Mouse (Mus musculus): ENCODE data around the gene Ube2j2. TPM values are rescaled to one million over a fixed set of nuclear protein-coding genes. Genes with fewer than 3 reads are reported as not detected.

Gene Ube2j2
- polyA plus RNA-seq, 1 experiment from 2014 or later, result 99.7 TPM

DNA sequence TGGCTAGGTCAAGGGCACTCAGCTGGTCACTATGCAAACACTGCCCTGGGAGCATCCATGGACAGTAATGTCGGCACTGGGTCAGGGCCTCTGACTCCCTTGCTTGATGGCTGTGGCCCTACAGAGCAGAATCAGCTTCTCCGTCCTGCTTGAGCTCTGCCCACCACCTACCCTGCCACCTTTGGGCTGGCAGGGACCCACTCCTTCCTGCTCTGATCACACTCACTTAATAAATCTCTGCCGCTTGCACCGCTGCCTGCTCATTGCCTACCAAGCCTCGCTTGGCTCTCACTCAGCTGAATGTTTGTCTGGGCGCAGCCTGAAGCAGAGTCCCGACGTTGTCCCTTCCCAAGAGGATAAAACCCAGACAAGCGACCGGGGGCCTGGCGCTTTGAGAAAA, 36.6 kb upstream of the Ube2j2 start:
- no peak for ATAC-seq (ENCODE audit: insufficient number of reproducible peaks, low FRiP score, low TSS enrichment, low read depth)
- Histone ChIP-seq H3K9me3 (no peaks in the 10 kb centered on the region), H3K4me2 (no peak overlapping the region), H3K4me3 (no peak overlapping the region), H3K36me3 (peaks cover 49% of the 10 kb centered on the region), H3K27me3 (no peaks in the 10 kb centered on the region), H3K9ac (no peak overlapping the region), H3K27ac (no peak overlapping the region), H3K4me1 (no peaks in the 10 kb centered on the region)
- 78% methylated on average over 11 of the region's 11 CpGs for WGBS

DNA sequence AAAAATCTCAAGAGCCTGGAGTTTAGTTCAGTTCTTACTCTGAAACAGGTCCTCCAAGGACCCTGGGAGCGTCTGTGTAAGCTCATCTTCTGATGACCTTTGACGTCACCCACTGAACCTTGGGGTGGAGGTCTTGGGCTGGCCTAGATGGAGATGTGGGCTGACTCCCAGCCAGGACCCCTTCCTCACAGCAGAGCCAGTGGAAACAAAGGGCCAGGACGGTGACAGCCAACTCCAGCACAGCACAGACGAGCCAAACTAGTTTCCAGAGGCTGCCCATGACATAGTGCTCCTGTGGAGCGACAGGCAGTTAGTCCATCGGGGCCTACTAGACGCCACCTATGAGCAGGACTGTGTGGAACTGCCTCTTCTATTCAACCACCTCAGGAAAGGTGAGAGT, 35.4 kb upstream of the Ube2j2 start:
- WGBS, result 71% methylated on average over 7 of the region's 7 CpGs
- ATAC-seq (ENCODE audit: insufficient number of reproducible peaks, low FRiP score, low TSS enrichment, low read depth), result no peak
- H3K27ac ChIP-seq, result no peak overlapping the region
- peaks cover 36% of the 10 kb centered on the region for H3K36me3 ChIP-seq
- H3K4me3 ChIP-seq, result no peak overlapping the region
- no peaks in the 10 kb centered on the region for H3K9me3 ChIP-seq
- no peak overlapping the region for H3K4me2 ChIP-seq
- no peak overlapping the region for H3K9ac ChIP-seq
- H3K27me3 ChIP-seq, result no peaks in the 10 kb centered on the region
- no peaks in the 10 kb centered on the region for H3K4me1 ChIP-seq

DNA sequence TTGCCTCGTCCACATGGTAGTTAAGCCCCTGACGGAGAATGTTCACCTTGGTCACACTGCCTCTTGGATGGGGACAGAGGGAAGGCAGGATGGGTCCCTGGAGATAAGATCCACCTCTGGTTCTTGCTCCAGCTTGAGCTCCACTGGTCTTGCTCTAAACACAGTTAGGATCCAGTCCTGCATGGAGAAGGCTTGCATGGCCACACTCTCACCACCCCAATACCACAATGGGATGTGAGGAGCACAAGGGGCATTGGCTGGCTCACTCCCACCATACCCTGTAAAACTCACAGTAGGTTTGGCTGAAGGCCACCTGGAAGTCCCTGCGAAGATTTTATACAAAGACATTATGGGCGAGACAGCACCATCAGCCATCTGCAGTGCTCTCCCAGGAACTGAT, 34.9 kb upstream of the Ube2j2 start:
- no peak for ATAC-seq (ENCODE audit: insufficient number of reproducible peaks, low FRiP score, low TSS enrichment, low read depth)
- no peaks in the 10 kb centered on the region for H3K27me3 ChIP-seq
- 86% methylated on average over 4 of the region's 4 CpGs for WGBS
- no peaks in the 10 kb centered on the region for H3K9me3 ChIP-seq
- no peak overlapping the region for H3K27ac ChIP-seq
- no peak overlapping the region for H3K4me2 ChIP-seq
- H3K9ac ChIP-seq, result no peak overlapping the region
- H3K36me3 ChIP-seq, result peaks cover 32% of the 10 kb centered on the region
- H3K4me1 ChIP-seq, result no peaks in the 10 kb centered on the region
- no peak overlapping the region for H3K4me3 ChIP-seq

DNA sequence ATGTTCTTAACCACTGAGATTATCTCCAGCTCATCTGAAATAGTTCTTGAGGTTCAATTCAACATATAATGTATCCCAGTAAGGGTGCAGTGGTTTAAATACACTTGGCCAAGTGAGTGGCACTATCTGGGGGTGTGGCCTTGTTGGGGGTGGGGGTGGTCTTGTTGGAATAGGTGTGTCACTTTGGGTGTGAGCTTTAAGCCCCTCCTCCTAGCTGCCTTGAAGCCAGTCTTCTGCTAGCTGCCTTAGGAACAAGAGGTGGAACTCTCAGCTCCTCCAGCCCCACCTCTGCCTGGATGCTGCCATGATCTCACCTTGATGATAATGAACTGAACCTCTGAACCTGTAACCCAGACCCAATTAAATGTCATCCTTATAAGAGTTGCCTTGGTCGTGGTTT, 11.6 kb upstream of the Ube2j2 start:
- 58% methylated on average over 1 of the region's 1 CpGs for WGBS
- H3K9me3 ChIP-seq, result no peaks in the 10 kb centered on the region
- no peak overlapping the region for H3K9ac ChIP-seq
- no peaks in the 10 kb centered on the region for H3K4me1 ChIP-seq
- H3K27me3 ChIP-seq, result no peaks in the 10 kb centered on the region
- ATAC-seq (ENCODE audit: insufficient number of reproducible peaks, low FRiP score, low TSS enrichment, low read depth), result no peak
- H3K27ac ChIP-seq, result no peak overlapping the region
- no peaks in the 10 kb centered on the region for H3K36me3 ChIP-seq
- H3K4me3 ChIP-seq, result no peak overlapping the region
- no peak overlapping the region for H3K4me2 ChIP-seq

DNA sequence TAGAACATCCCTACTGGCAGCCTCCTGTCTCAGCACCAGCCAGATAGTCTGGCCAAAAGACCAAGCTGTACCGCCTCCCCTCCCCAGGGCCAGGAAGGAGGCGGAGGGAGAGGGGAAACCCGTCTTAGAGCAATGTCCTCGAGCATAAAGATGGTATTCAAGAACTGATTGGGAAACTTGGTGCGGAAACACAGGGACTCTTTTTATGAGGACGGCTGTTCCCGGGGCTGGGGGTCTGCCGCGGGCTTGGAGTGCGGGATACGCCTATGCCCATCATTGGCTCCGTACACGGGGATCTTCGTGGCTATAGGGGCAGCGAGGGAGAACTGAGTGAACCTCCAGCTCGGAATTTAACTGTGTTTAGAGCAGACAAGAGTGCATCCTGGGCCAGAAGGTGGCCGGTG, 580 bp upstream of the Ube2j2 start:
- Histone ChIP-seq H3K27me3 (no peaks in the 10 kb centered on the region), H3K4me1 (peaks cover 22% of the 10 kb centered on the region), H3K4me3 (peak overlapping the region; percentile 98), H3K4me2 (peak overlapping the region; percentile 90), H3K36me3 (peaks cover 14% of the 10 kb centered on the region), H3K9me3 (no peaks in the 10 kb centered on the region), H3K27ac (peak overlapping the region; percentile 93), H3K9ac (peak overlapping the region; percentile 91)
- WGBS, result under 1% methylated on average over 17 of the region's 17 CpGs
- ATAC-seq (ENCODE audit: insufficient number of reproducible peaks, low FRiP score, low TSS enrichment, low read depth), result 0 out of 2 replicates have a peak, but pooled peaks have one; percentile 15

DNA sequence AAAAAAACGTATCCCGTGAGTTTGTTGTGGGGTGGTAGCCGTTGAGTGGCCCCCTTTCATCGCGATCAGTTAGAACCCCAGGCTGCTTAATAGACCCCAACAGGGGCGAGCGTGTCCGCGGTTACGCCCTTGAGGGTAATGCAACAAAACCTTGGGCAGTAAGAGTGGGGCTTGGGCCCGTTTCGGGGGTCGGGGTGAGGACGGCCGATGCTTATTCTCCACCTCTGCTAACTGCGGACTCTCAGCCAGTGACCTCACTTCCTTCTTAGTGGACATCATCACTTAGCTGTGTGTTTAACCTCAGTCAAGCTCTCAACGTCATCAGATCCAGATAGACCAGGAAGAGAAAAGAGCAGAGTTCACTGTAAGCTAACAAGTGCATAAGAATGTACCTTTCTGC, 640 bp downstream of the Ube2j2 start:
- Histone ChIP-seq H3K27me3 (no peaks in the 10 kb centered on the region), H3K9me3 (no peaks in the 10 kb centered on the region), H3K9ac (peak overlapping the region; percentile 91), H3K27ac (peak overlapping the region; percentile 77; the same call in 1 of the 2 replicates), H3K4me3 (peak overlapping the region; percentile 98), H3K4me2 (peak overlapping the region; percentile 90), H3K4me1 (peaks cover 22% of the 10 kb centered on the region), H3K36me3 (peaks cover 25% of the 10 kb centered on the region)
- WGBS, result under 1% methylated on average over 17 of the region's 17 CpGs
- no peak for ATAC-seq (ENCODE audit: insufficient number of reproducible peaks, low FRiP score, low TSS enrichment, low read depth)

DNA sequence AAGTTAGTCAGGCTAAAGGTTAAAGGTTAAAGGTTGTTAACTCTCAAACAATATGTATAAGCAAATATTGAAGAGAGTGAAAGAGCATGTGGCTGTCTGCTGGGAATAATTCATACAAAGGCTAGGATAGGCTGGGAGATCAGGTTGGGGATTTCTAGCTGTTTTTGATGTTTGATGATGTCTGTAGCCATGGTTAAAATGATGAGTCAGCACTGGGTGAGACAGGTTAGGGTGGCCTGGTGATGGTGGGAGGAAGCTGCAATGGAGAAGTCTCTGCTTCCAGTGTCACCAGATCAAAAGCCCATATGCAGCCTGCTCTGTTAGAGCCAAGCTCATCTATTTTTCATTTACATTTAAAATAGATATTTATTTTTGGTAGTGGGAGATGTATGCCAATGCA, 3.5 kb downstream of the Ube2j2 start:
- Histone ChIP-seq H3K27ac (no peak overlapping the region), H3K9me3 (no peaks in the 10 kb centered on the region), H3K27me3 (no peaks in the 10 kb centered on the region), H3K9ac (no peak overlapping the region), H3K4me1 (peaks cover 22% of the 10 kb centered on the region), H3K36me3 (peaks cover 53% of the 10 kb centered on the region), H3K4me2 (no peak overlapping the region), H3K4me3 (no peak overlapping the region)
- no peak for ATAC-seq (ENCODE audit: insufficient number of reproducible peaks, low FRiP score, low TSS enrichment, low read depth)

DNA sequence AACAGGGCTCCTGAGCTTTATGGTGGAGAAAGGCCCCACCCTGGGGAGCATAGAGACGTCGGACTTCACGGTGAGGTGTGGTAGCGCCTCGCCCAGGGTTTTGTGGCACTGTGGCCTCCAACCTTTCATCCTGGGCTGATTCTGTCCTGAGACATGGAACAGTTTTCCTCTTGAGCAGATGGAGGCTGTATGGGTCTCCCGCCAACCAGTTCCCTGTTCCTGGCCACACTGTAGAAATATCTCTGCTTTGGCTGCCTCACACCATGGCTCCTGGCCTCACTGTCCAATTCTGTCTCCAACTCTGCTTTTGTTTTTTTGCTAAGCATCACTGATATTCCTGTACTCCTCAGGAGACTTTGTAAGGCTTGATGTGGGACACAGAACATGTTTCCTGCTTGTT, 11.9 kb downstream of the Ube2j2 start:
- WGBS, result 91% methylated on average over 6 of the region's 6 CpGs

DNA sequence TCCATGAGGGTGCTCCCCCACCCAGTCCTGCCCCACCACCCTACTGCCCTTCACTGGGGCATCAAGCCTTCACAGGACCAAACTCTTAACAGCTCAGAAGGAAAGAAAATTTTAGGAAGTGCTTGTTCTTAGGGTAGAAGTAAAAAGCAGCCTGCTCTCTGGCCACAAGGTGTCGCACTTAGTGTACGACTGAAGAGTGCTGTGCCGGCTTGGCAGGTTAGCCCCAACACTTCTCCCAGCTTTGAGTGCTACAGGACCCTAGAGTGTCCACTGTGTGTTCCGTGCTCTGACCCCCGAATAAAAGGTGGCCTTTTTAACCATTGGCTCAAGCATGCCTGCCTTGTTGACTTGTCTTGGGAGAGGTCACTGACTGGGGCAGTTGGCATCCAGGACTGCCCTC, 15.6 kb downstream of the Ube2j2 start:
- Histone ChIP-seq H3K4me1 (peaks cover 21% of the 10 kb centered on the region), H3K4me3 (no peak overlapping the region), H3K9ac (no peak overlapping the region), H3K27ac (no peak overlapping the region; the same call in 1 of the 2 replicates), H3K27me3 (no peaks in the 10 kb centered on the region), H3K9me3 (no peaks in the 10 kb centered on the region), H3K4me2 (no peak overlapping the region), H3K36me3 (peaks cover 38% of the 10 kb centered on the region)
- 7% methylated on average over 5 of the region's 5 CpGs for WGBS
- no peak; the same call in 1 of the 2 replicates for ATAC-seq (ENCODE audit: insufficient number of reproducible peaks, low FRiP score, low TSS enrichment, low read depth)

More for the DNA sequence above, 11.9 kb downstream of the Ube2j2 start:
- Histone ChIP-seq H3K4me1 (0 out of 2 replicates have a peak, but pooled peaks cover 2% of the 10 kb centered on the region), H3K36me3 (peaks cover 75% of the 10 kb centered on the region), H3K4me3 (no peak overlapping the region), H3K4me2 (no peak overlapping the region), H3K27ac (no peak overlapping the region), H3K27me3 (no peaks in the 10 kb centered on the region), H3K9me3 (no peaks in the 10 kb centered on the region), H3K9ac (no peak overlapping the region)
- ATAC-seq (ENCODE audit: insufficient number of reproducible peaks, low FRiP score, low TSS enrichment, low read depth), result no peak

DNA sequence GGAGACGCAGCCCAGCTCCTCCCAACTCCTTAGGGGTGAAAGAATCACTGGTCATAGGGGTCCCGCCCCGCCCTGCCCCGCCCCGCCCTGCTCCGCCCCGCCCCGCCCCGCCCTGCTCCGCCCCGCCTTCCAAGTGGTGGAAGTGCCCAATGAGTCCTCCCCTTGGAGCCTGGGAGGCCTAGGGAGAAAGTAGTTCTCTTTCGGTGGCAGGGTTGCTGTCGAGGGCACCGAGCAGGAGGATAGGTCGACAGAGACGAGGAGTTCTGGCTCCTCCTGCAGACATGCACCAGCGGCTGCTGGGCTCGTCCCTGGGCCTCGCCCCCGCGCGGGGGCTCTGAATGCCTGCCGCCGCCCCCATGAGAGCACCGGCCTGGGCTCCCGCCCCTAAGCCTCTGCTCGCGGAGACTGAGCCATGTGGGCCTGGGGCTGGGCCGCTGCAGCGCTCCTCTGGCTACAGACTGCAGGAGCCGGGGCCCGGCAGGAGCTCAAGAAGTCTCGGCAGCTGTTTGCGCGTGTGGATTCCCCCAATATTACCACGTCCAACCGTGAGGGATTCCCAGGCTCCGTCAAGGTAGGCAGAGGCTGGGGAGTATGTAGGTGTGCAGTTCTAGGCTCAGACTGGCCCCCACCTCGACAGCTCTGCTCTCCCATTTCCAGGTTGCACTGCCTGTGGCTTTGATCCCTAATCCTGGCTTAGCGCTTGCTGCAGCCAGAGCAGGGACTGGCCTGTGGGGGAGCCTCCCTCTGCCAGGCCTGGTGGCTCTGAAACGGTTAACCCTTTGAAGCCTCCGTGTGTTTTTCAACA, 18.7 kb downstream of the Ube2j2 start, which contains the start of gene C1qtnf12:
Gene C1qtnf12 (plus strand): TSS at position 152 of the 805 bp plus-strand sequence.
- no peaks in the 10 kb centered on the region for H3K9me3 ChIP-seq
- peak within 1 kb of the TSS; percentile 97 for H3K4me2 ChIP-seq
- H3K27ac ChIP-seq, result peak within 1 kb of the TSS; percentile 76
- H3K4me3 ChIP-seq, result peak within 1 kb of the TSS; percentile 62
- WGBS, result under 1% methylated on average over 42 of the region's 42 CpGs
- no peaks in the 10 kb centered on the region for H3K27me3 ChIP-seq
- ATAC-seq (ENCODE audit: insufficient number of reproducible peaks, low FRiP score, low TSS enrichment, low read depth), result peak; percentile 60
- H3K4me1 ChIP-seq, result peaks cover 21% of the 10 kb centered on the region
- H3K9ac ChIP-seq, result peak within 1 kb of the TSS; percentile 63
- H3K36me3 ChIP-seq, result peaks cover 32% of the 10 kb centered on the region

DNA sequence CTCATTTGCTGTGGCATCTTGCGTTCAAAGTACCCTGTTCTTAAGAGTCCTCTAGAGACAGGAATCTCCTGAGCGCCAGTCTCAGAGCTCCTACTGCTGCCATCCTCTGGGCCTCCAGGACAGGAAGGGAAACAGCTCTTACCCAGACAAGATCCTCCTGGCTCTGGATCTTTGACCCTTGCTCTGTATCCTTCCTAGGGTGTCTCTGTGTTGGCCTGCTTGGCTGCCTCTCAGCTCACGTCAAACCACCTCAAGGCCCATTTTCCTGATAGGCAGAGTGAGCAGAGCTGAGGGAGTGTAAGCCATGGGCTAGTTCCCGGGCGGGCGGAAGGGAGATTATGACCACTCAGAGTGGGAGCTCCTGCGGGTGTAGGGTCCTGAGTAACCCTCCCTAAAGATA, 19.5 kb downstream of the Ube2j2 start:
- 45% methylated on average over 7 of the region's 7 CpGs for WGBS
- Histone ChIP-seq H3K36me3 (peaks cover 25% of the 10 kb centered on the region), H3K4me2 (peak overlapping the region; percentile 97), H3K27ac (no peak overlapping the region), H3K27me3 (no peaks in the 10 kb centered on the region), H3K9ac (peak overlapping the region; percentile 63), H3K9me3 (no peaks in the 10 kb centered on the region), H3K4me3 (peak overlapping the region; percentile 62), H3K4me1 (peaks cover 21% of the 10 kb centered on the region)
- ATAC-seq (ENCODE audit: insufficient number of reproducible peaks, low FRiP score, low TSS enrichment, low read depth), result no peak

DNA sequence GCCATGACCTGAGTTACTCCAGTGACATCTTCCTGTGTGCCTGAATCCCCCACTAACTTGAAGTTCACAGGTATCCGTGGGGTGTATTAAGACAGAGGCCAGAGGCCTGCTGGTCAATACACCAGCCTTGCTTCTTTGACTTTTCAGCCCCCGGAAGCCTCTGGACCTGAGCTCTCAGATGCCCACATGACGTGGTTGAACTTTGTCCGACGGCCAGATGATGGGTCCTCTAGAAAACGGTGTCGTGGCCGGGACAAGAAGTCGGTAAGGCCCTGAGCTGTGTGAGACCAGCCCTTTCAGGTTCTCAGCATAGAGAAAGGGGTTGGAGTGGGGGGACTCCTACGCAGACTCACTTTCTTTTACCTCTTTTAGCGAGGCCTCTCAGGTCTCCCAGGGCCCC, 20.8 kb downstream of the Ube2j2 start:
- ATAC-seq (ENCODE audit: insufficient number of reproducible peaks, low FRiP score, low TSS enrichment, low read depth), result no peak

More for the DNA sequence above, 20.8 kb downstream of the Ube2j2 start:
- Histone ChIP-seq H3K4me3 (no peak overlapping the region), H3K9ac (no peak overlapping the region), H3K27ac (no peak overlapping the region), H3K36me3 (peaks cover 21% of the 10 kb centered on the region), H3K9me3 (no peaks in the 10 kb centered on the region), H3K4me2 (no peak overlapping the region), H3K27me3 (no peaks in the 10 kb centered on the region), H3K4me1 (peaks cover 21% of the 10 kb centered on the region)
- WGBS, result 91% methylated on average over 11 of the region's 11 CpGs
